Mouse (Mus musculus) testis, postnatal 14 days (tissue): ENCODE data around the gene Lrp2bp.

ENCODE experiments used
- DNase-seq: peaks from one replicate; pipeline ENCODE4 v3.0.0; 2021; ENCODE audit warnings: low spot score

Gene Lrp2bp

GRCm38 (mm10) chr8:45999138-45999783 is at the start of gene Lrp2bp:
Gene Lrp2bp, plus strand, starts transcription at chr8:45999303.
- peak; percentile 55 for DNase-seq

GRCm38 (mm10) chr8:45950622-45951021 is 48.5 kb upstream of the Lrp2bp start:
- DNase-seq: no peak

GRCm38 (mm10) chr8:45970894-45971293 is 28.2 kb upstream of the Lrp2bp start:
- peak; percentile 73 for DNase-seq

DNA sequence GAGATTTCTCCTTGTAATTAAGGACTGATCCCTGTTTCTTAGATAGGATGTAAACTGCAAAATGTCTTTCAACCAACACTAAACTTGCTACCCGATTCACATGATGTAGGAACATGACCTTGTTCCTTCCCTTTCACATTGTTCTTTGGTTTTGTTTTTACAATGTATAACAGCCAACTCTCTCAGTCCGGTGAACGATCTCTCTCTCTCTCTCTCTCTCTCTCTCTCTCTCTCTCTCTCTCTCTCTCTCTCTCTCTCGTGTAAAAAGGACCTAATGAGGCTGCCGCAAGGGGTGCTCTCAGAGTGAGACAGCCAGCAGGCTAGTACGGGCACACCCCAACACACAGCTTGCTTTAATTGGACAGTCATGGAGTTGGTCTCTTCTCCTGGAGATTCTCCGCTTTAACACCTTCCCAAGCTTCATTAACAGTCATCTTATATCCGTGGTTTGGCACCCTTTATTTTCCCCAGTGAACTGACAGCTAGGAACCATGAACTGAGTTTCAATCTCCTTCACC is 25.1 kb upstream of the Lrp2bp start:
- no peak for DNase-seq

GRCm38 (mm10) chr8:45975126-45975836 is 23.8 kb upstream of the Lrp2bp start, which contains the start of the genes 1700029J07Rik and Ufsp2:
Gene 1700029J07Rik, minus strand, starts transcription at chr8:45975252.
Gene Ufsp2, plus strand, starts transcription at chr8:45975528.
- peak; percentile 97 for DNase-seq

- no peak for DNase-seq
Measured at GRCm38 (mm10) chr8:45975837-45976468, 23.1 kb upstream of the Lrp2bp start.

DNA sequence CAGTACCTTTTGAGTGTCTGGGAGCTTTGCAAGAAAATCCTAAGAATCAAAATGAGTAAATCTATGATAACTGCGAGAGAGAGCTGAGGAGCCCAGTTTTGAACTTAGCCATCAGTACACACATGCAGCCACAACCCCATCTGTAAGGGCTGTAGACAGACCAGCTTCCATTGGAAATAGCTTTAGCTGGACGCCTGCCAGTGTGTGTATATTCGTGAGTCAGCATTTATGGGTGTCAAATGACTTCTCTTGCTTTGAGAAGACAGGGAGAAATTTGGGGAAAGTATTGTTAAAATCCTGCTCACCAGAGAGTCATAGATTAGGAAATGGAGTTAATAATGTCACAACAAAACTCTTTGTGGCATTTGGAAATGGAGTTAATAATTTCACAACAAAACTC is 12.4 kb upstream of the Lrp2bp start:
- DNase-seq: no peak

GRCm38 (mm10) chr8:45988189-45988588 is 10.9 kb upstream of the Lrp2bp start:
- no peak for DNase-seq

GRCm38 (mm10) chr8:45990631-45991310 is 8.3 kb upstream of the Lrp2bp start:
- DNase-seq: no peak

DNA sequence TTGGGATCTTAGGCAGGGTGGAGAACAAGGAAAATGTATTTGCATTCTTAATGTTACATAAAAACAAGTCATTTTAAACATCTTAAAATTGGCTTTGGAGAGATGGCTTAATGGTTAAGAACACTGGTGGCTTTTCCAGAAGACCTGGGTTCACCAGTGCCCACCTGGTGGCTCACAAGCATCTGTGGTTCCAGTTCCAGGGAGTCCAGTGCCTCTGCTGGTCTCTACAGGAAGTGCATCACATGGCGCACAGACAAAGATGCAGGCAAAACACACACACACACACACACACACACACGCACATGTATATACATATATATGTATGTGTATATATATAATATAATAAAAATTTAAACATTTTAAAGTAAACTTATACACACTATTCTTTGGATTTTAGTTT is 5.0 kb upstream of the Lrp2bp start:
- no peak for DNase-seq

DNA sequence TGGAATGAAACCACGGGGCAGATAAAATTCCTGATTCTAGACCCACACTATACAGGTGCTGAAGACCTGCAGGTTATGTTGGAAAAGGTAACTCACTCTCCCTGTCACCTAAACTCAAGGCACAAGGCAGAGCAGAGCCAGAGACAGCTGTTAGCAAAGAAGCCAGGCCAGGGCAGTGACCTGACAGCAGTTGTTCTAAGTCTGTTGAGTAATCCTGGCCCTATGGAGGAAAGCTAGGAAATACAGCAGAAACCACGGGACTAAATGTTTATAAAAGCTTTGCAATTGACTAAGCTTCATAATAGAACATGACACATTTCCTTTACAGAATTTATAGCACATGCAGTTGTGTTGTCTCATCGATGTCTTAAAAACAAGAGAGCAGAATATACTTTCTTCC is 3.5 kb upstream of the Lrp2bp start:
- no peak for DNase-seq

DNA sequence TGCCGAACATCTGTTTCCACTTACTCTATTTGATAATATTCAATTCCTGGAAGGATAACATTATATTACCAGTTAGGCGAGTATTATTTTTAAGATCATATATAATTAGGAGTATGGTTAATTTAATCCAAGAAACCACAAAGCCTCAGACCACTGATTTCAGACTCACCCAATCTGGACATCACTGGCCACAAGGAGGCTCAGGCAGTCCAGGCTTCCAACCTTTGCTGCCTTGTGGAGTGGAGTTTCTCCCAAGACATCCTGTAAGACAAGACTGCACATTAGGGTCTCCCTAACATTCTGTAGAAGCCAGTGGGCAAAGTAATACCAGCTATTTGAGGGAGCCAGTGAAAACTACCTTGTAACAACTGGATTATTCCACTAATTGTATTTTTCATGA is 875 bp upstream of the Lrp2bp start:
- no peak for DNase-seq

DNA sequence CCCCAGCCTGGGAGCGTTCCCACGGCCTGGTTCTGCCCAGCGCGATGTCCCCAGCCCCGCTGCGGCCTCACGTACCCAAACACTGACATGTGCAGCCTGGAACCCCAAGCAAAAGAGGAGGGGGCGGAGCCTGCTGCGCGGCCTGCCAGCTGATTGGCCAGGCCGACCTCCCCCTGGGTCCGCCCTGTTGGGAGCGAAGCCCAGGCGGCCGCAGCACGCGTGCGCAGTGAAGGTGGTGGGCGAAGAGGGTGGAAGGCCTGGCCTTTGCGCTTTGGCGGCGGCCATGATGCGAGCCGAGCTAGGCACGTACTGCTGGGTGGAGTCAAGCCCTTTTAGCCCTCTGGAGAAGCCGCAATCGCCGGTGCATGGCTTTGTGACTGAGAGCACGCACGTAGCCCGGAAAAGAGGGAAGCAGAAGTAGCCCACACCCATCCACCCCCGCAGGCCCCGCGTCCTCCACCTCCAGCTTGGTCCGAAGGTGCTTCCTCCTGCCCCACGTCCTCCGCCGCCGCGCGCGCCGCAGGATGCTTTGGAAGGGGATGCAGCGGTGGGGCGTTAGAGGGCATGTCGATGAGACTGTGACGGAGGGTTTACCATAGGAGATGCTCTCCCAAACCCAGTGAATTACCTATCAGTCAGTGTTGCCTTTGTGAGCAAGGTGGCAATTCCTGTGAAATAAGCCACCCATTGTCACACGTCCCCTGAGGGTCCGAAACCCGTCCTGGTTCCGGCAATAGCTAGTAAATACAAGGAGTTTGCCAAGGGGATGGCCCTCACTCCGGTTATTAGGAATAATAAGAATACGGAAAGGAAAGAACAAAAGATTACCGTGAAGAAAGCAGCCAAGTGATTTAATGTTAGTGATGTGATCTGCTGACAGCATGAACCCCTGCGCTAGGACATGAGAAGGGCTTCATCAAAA is 942 bp downstream of the Lrp2bp start:
- peak; percentile 99 for DNase-seq

DNA sequence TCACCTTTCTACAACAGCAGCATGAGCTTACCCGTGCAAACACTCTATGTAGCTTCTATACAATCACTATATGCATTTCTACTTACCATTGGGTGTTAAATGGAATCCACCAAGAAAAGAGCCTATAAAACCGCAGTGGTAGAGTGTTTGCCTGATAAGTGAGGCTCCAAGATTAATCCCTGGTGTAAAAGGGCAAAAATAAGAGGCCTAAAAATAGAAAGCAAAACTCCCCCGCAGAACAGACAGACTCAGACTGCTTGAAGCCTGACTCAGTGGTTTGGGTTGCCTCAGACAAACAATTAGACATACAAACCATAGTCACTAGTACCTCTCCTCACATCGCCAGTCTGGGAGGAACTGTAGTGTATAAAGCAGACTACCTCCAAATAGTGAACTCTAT is 6.5 kb downstream of the Lrp2bp start, which contains the start of gene Ankrd37:
Ankrd37 (minus strand) TSS at position 112 of the 400 bp plus-strand sequence.
- no peak for DNase-seq

DNA sequence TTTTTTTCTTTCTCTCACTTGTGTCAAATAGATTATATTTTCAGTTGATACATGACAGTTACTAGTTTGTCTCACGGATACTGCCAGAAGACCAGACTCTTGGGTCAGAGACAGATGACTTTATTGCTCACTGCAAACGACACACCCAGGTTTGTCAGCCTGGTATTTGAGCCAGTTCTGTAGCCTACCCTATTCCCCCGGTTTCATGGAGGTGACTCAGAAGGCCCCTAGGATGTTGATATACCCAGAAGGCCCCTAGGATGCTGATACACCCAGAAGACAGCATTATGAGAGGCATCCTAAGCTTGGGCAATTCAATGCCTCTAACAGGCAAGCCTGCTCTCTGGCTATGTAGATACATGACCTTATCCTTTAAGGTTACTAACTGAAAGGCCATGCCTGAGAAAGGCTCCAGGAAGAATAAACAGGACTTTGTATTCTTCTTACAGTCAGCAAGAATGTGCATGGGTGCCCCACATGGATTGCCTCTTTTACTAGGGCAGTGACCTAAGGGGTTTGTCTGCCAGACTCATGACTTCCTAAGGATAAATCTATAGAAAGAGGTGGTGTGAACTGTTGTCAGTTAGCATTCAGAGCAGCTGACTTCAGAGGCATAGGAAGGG is 8.1 kb downstream of the Lrp2bp start:
- no peak for DNase-seq

- no peak for DNase-seq
Measured at GRCm38 (mm10) chr8:46010306-46010705, 11.2 kb downstream of the Lrp2bp start.

DNA sequence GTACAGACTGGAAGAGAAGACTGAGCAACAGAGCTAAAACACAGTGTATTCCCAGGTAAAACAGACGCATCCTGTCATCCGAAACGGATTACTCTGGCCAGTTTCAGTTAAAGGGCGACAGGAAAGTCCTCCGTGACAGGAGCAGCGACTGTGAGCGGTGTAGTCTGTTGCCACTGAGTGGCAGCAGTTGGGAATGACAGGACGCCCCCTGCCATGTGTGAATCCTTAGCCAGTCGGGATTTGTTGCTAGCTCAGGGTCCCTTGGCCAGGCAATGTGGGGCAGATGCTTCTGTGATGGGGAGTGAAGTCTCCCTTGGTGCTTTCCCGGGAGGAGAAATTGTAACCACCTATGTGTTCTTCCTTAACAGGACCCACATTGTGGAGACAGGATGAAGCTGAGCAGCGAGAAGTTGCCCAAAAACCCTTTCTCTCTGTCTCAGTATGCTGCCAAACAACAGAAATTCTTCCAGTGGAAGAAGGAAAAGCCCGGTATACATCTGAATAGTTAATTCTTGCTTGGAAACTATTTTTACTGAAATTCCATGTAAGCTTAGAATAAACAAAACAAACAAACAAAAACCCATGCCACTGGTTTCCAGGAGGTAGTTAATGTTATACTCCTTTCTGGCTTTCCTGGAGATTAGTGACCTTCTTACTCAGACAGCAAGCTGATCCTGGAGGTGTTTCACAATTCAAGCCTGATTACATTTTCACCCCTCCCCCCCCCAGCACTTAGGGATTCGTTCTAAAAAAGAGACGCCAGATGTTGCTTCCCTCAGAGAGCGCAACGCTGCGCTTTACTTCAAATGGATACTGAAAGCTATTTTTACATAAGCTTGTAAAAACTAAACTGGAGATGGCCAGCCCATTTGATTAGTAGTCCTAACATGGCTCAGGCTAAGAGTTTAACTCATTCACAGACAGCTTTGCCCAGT is 11.9 kb downstream of the Lrp2bp start:
- DNase-seq: no peak

DNA sequence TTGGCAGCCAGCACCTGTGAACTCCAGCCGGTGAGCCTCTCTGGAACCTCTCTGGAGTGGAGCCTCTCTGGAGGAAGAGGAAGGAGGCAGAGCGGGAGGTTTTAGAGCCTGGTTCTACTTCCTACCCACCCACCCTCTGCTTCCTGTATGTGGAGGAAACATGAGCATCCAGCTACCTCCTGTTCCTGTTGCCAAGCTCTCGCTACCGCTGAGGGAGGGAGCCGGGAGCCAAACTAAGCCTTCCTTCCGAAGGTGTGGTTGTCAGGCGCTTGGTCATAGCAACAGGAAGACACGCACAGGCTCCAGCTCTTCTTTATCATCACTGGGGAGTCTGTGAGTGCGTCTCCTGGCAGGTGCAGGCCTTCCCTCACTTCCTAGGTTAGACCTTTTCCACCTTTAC is 23.1 kb downstream of the Lrp2bp start:
- DNase-seq: no peak

- no peak for DNase-seq
Measured at GRCm38 (mm10) chr8:46022758-46023157, 23.7 kb downstream of the Lrp2bp start.

DNA sequence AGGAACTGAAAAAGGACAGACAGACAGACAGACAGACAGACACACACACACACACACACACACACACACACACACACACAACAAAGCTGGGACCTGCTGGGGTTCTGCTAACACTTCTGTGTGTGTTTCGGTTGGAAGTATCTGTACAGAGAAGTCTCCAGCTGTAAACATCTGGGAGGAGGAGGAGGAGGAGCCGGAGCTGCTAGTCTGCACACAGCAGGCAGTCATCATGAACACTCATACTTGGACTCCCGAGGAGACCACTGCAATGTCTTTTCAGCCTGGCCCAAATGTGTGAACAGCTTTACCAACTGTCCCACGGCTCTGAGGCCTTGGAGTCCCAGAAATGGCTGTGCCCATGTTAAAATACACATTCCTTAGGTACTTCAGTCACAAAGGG is 25.3 kb downstream of the Lrp2bp start:
- no peak for DNase-seq
